Mouse (Mus musculus): ENCODE measurements around the gene Rbx1.
A peak's percentile ranks its signal among the peaks of the same experiment; 100 is the strongest.

The Rbx1 gene

GRCm38 (mm10) chr15:81485483-81485882, 19.4 kb downstream of the Rbx1 start:
- DNase-seq: no peak

DNA sequence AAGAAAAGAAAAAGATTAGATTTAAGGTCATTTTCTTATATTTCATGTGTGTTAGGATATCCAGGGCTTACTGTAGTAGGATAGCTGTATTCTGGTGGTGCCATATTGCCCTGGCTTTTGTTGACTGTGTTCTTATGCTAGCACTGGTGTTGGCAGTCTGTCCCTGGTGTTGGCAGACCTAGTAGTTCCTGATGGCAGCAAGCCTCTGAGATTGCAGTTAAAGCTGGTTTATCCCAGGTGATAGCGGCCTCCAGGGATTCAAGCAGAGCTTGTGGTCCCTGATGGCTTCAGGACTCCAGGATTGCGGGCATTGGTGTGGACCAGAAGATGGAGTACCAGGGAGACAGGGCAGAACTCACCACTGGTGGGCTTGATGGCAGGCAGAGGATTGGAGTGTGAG, 37.4 kb downstream of the Rbx1 start:
- DNase-seq: no peak

DNA sequence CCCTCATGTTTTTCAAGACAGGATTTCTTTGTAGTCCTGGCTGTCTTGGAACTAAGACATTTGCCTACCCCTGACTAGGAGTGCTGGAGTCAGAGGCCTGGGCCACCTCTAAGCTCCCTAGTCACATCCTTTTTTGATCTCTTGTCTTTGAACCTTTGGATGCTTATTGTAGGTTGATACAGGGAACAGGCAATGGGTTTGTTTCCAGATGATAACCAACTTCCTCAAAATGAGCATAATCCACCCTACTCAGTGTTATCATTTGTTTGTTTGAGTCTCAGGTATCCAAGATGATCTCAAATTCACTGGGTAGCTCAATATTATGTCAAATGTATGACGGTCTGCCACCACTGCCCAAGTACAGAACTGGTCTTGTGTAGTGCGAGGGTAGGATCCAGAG, 37.9 kb downstream of the Rbx1 start:
- DNase-seq: no peak

- no peak for DNase-seq
These were observed 41.1 kb downstream of the Rbx1 start for GRCm38 (mm10) chr15:81507201-81507600.

- no peak for DNase-seq
These were observed 44.5 kb downstream of the Rbx1 start for GRCm38 (mm10) chr15:81510621-81511020.

GRCm38 (mm10) chr15:81511601-81512261, 45.6 kb downstream of the Rbx1 start:
- DNase-seq: no peak

- DNase-seq: peak; percentile 42
These were observed 48.2 kb downstream of the Rbx1 start for GRCm38 (mm10) chr15:81514111-81514971.

- DNase-seq: no peak
These were observed 49.1 kb downstream of the Rbx1 start for GRCm38 (mm10) chr15:81515221-81515620.

DNA sequence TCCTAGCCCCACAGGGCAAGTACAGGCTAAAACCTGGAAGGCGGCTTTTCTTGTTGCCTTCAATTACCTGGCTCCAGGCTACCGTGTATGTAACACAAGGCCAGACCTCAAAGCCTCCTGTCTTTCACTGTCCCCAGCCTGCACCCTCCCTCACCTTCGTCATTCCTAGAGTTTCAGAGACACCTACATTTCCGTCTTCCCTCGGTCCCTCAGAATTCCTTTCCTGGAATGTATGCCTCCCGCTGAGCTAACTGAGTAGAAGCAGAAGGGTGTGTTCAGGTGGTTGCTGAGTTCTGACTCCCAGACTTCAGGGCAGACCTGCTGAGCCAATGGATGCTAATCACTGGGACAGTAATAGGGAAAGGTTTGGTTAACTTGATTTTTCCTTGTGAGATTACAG, 51.9 kb downstream of the Rbx1 start:
- no peak for DNase-seq

GRCm38 (mm10) chr15:81518761-81519160, 52.7 kb downstream of the Rbx1 start:
- no peak for DNase-seq

GRCm38 (mm10) chr15:81522036-81522751, 56.1 kb downstream of the Rbx1 start:
- DNase-seq: peak; percentile 52

- DNase-seq: no peak
These were observed 56.7 kb downstream of the Rbx1 start for GRCm38 (mm10) chr15:81522761-81523168.

- DNase-seq: peak; percentile 90
These were observed 57.2 kb downstream of the Rbx1 start for GRCm38 (mm10) chr15:81523169-81523871.

DNA sequence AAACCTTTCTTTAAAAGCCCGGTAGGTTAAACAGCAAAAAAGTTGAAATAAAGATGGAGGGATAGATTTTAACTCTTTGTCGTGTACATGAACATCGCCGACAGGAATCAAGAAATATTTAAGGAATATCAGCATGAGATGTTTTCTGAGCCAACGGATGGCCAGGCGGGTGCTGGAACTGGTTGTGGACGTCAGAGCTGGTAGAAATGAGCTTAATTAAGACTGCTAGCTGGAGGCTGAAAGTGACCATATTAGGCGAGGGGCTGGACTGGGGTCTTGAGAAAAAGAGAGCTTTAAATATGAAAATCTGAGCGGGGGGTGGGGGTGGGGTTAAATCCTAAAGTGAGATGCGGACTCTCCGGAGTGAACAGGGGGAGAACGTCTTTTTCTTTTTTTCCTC, 57.8 kb downstream of the Rbx1 start:
- peak; percentile 10 for DNase-seq

Measured in cerebellum, adult 11 months (tissue).